Mouse (Mus musculus): Measurements from ENCODE around the gene Eif2s3y. TPM values are rescaled to one million over a fixed set of nuclear protein-coding genes. Genes with fewer than 3 reads are reported as not detected.

The Eif2s3y gene
- total RNA-seq (2021) = 10 to 100 TPM in 1 of 2 experiments, not detected in 1; 76.2 TPM
- long read RNA-seq, experiment 1, transcript Eif2s3y-201 (12 exons, 1,836 nt) = major isoform, 23 of 40 reads
- long read RNA-seq, experiment 1, partial matches to known transcripts = 0 of 40 reads
- long read RNA-seq, experiment 1, other reads (novel, unspliced or antisense) = 16 of 40 reads
- long read RNA-seq, experiment 2 = 0 reads

DNA sequence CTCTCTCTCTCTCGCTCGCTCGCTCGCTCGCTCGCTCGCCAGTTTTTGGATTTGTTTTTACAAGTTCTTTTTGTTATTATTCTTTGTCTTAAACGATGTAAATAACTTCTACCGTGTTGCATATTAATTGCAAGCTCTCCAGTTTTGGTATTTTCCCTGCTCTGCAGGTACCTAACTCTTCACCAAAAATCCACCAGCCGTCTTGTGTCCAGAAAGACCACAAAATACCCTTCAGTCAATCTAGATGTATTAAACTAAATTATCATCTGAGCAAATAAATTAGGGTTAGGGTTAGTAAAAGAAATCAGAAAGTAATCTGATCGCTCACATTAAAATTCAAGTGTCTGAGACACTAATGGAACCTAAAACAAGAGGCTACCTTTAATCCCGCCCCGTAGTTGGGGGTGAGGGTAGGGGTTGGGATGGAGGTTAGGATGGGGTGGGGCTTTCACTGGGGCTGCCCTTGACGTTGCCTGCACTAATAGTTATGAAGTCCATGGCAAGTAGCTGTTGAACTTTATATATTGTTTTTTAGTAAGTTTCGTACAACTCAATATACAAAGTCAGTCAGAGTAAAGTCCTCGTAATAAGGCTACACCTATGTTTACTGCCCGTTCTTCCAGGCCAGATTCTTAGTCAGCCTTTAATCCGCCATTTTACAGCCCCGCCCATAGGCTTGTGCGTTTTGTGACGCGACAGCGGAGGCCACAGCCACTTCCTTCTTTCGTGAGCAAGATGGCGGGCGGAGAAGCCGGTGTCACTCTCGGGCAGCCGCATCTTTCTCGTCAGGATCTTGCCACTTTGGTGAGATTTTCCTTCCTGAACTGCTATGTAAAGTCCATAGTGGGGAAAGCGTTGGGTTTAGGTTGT lies at the start of gene Eif2s3y:
Eif2s3y (plus strand) TSS at position 662 of the 870 bp plus-strand sequence.
- peak in 1 of 2 experiments; percentile 52 for DNase-seq (ENCODE audit: low spot score in 2 of 2)

Small RNA genes within 50 kb of the gene (microRNA-seq; reads per million reads assigned to microRNA genes)
- gene Gm47281 (ENCODE audit: borderline number of aligned reads in 2 of 2) = 0 reads per million in 2 experiments

Other genes with a start within 250 kb of the Eif2s3y start
- gene Zfy1, start 213.1 kb upstream of the Eif2s3y start, total RNA-seq (2021) = not detected
- not detected for gene Uba1y, start 191.9 kb upstream of the Eif2s3y start, total RNA-seq (2021)
- 10 to 100 TPM in 1 of 2 experiments, not detected in 1; 15.0 TPM for gene Kdm5d, start 112.8 kb upstream of the Eif2s3y start, total RNA-seq (2021)
- gene Uty, start 235.2 kb downstream of the Eif2s3y start, total RNA-seq (2021) = 10 to 100 TPM in 1 of 2 experiments, not detected in 1; 30.4 TPM

Measured in adrenal gland, adult 18-20 months (tissue).